Mouse (Mus musculus) bone marrow macrophage, adult 2 months (primary cell): ENCODE measurements around the gene Ism2. TPM values are rescaled to one million over a fixed set of nuclear protein-coding genes. Genes with fewer than 3 reads are reported as not detected.

Experiments
- H3K27ac ChIP-seq: 2 replicates; pipeline ENCODE4 v1.5.1; 2012; ENCODE audit warnings: low read depth, low read length; ENCODE audit not compliant: insufficient read depth
- H3K4me1 ChIP-seq: 2 replicates; pipeline ENCODE4 v1.6.1; 2012; ENCODE audit warnings: low read length; ENCODE audit not compliant: control insufficient read depth, insufficient read depth
- H3K4me3 ChIP-seq: 2 replicates; pipeline ENCODE4 v1.5.1; 2012; ENCODE audit warnings: mild to moderate bottlenecking, low read length, moderate library complexity; ENCODE audit not compliant: insufficient read depth
- CTCF ChIP-seq: IDR thresholded peaks from 2 replicates; pipeline ENCODE4 v1.5.1; 2012; ENCODE audit warnings: low read depth, mild to moderate bottlenecking, low read length, moderate library complexity
- POLR2A ChIP-seq: IDR thresholded peaks from 2 replicates; pipeline ENCODE4 v1.6.1; 2012; ENCODE audit warnings: mild to moderate bottlenecking, low read depth, low read length, borderline replicate concordance
- polyA plus RNA-seq: library from polyadenylated mRNA; stranded (reverse); fragments of >200 nt; gene quantifications from 2 replicates; pipeline ENCODE4 v1.2.4, GENCODE M21; 2012; ENCODE audit not compliant: missing spikeins, insufficient read depth, insufficient read length

Gene Ism2
- not detected in 2 replicates for polyA plus RNA-seq

GRCm38 (mm10) chr12:87299657-87300440 lies at the start of gene Ism2:
Gene Ism2 (minus strand): TSS chr12:87299705.
- peak within 1 kb of the TSS; percentile 66 for H3K4me3 ChIP-seq
- no peak for TF ChIP-seq POLR2A
- no peak for TF ChIP-seq CTCF
- H3K4me1 ChIP-seq = no peaks in the 10 kb centered on the region
- no peak within 1 kb of the TSS for H3K27ac ChIP-seq

GRCm38 (mm10) chr12:87348029-87348428 lies 48.5 kb upstream of the Ism2 start:
- no peak overlapping the region for H3K4me3 ChIP-seq
- TF ChIP-seq POLR2A = no peak
- no peak for TF ChIP-seq CTCF

GRCm38 (mm10) chr12:87347511-87347910 lies 48.0 kb upstream of the Ism2 start:
- no peak overlapping the region for H3K27ac ChIP-seq
- TF ChIP-seq CTCF (peak; percentile 32; the same call in 1 of the 2 replicates), POLR2A (no peak)

More at GRCm38 (mm10) chr12:87348029-87348428, 48.5 kb upstream of the Ism2 start:
- Histone ChIP-seq H3K27ac (peak overlapping the region; percentile 4; the same call in 1 of the 2 replicates), H3K4me1 (peaks cover 11% of the 10 kb centered on the region)

GRCm38 (mm10) chr12:87343084-87343605 lies 43.6 kb upstream of the Ism2 start:
- H3K4me3 ChIP-seq = no peak overlapping the region
- TF ChIP-seq POLR2A (no peak), CTCF (no peak)
- H3K4me1 ChIP-seq = peaks cover 16% of the 10 kb centered on the region
- peak overlapping the region; percentile 44; the same call in 1 of the 2 replicates for H3K27ac ChIP-seq

More at GRCm38 (mm10) chr12:87347511-87347910, 48.0 kb upstream of the Ism2 start:
- Histone ChIP-seq H3K4me1 (peaks cover 12% of the 10 kb centered on the region), H3K4me3 (no peak overlapping the region)

GRCm38 (mm10) chr12:87338082-87338481 lies 38.6 kb upstream of the Ism2 start:
- TF ChIP-seq CTCF (no peak), POLR2A (no peak)
- Histone ChIP-seq H3K27ac (no peak overlapping the region), H3K4me3 (no peak overlapping the region), H3K4me1 (peaks cover 8% of the 10 kb centered on the region)

- H3K4me1 ChIP-seq = peaks cover 18% of the 10 kb centered on the region
- no peak for TF ChIP-seq POLR2A
- TF ChIP-seq CTCF = no peak
- no peak overlapping the region for H3K27ac ChIP-seq
- H3K4me3 ChIP-seq = no peak overlapping the region
These were observed 35.4 kb upstream of the Ism2 start for GRCm38 (mm10) chr12:87334886-87335285.

GRCm38 (mm10) chr12:87333794-87334193 lies 34.3 kb upstream of the Ism2 start:
- Histone ChIP-seq H3K4me1 (peaks cover 27% of the 10 kb centered on the region), H3K27ac (no peak overlapping the region), H3K4me3 (no peak overlapping the region)
- no peak for TF ChIP-seq POLR2A
- no peak for TF ChIP-seq CTCF

GRCm38 (mm10) chr12:87332511-87332910 lies 33.0 kb upstream of the Ism2 start:
- TF ChIP-seq CTCF (no peak), POLR2A (no peak)

GRCm38 (mm10) chr12:87331908-87332307 lies 32.4 kb upstream of the Ism2 start:
- Histone ChIP-seq H3K27ac (no peak overlapping the region), H3K4me3 (no peak overlapping the region), H3K4me1 (peaks cover 36% of the 10 kb centered on the region)
- TF ChIP-seq CTCF (no peak), POLR2A (no peak)

More at GRCm38 (mm10) chr12:87332511-87332910, 33.0 kb upstream of the Ism2 start:
- Histone ChIP-seq H3K27ac (no peak overlapping the region), H3K4me3 (no peak overlapping the region), H3K4me1 (peaks cover 36% of the 10 kb centered on the region)

- Histone ChIP-seq H3K4me1 (peaks cover 36% of the 10 kb centered on the region), H3K27ac (no peak overlapping the region), H3K4me3 (no peak overlapping the region)
- TF ChIP-seq POLR2A = no peak
These were observed 31.6 kb upstream of the Ism2 start for GRCm38 (mm10) chr12:87331053-87331456.

GRCm38 (mm10) chr12:87330213-87330612 lies 30.7 kb upstream of the Ism2 start:
- H3K4me3 ChIP-seq = no peak overlapping the region

More at GRCm38 (mm10) chr12:87330213-87330612, 30.7 kb upstream of the Ism2 start:
- peaks cover 39% of the 10 kb centered on the region for H3K4me1 ChIP-seq
- peak overlapping the region; percentile 64 for H3K27ac ChIP-seq
- TF ChIP-seq CTCF (no peak), POLR2A (no peak)
